Mouse (Mus musculus) liver, embryonic 14.5 days (tissue): ENCODE measurements around the gene Tex50. TPM values are rescaled to one million over a fixed set of nuclear protein-coding genes. Genes with fewer than 3 reads are reported as not detected.

Experiments used
- ATAC-seq: fragments of 200-750 bp; cut with Nextera tagmentation; 2 replicates; pipeline ENCODE4 v1.8.0; 2017; ENCODE audit warnings: moderate number of reproducible peaks, mild to moderate bottlenecking, moderate library complexity; ENCODE audit not compliant: insufficient read depth
- DNase-seq, 3 experiments: peaks; one replicate each; pipeline ENCODE4 v3.0.0-alpha.2; 2012 to 2013; ENCODE audit warnings: low read depth in 3 of 3, low spot score in 3 of 3
- H3K27ac ChIP-seq: fragments of 300-500 bp; sonication (generic); 2 replicates; pipeline ENCODE4 v1.5.1; 2014; ENCODE audit warnings: moderate library complexity, mild to moderate bottlenecking, control low read depth, inconsistent platforms
- H3K27me3 ChIP-seq: fragments of 300-500 bp; sonication (generic); 2 replicates; pipeline ENCODE4 v1.6.1; 2014; ENCODE audit warnings: mild to moderate bottlenecking, low read length, moderate library complexity; ENCODE audit not compliant: control insufficient read depth, insufficient read depth
- H3K36me3 ChIP-seq: fragments of 300-500 bp; sonication (generic); replicated peaks from 2 replicates; pipeline ENCODE4 v1.6.1; 2014; ENCODE audit warnings: low read depth; ENCODE audit not compliant: control insufficient read depth, insufficient read depth
- H3K4me1 ChIP-seq, 2 experiments: fragments of 200-500 bp in 1 of 2; fragments of 300-500 bp in 1 of 2; sonication (generic) in 1 of 2; replicated peaks; 2 replicates each; pipeline ENCODE4 v1.6.1; 2012 to 2014; ENCODE audit warnings: antibody characterized with exemption in 1 of 2, inconsistent platforms in 1 of 2, low read length in 1 of 2; ENCODE audit not compliant: control insufficient read depth in 2 of 2, insufficient read depth in 2 of 2
- H3K4me2 ChIP-seq: fragments of 300-500 bp; sonication (generic); 2 replicates; pipeline ENCODE4 v1.6.1; 2014; ENCODE audit warnings: low read depth, mild to moderate bottlenecking, control low read depth, moderate library complexity
- H3K4me3 ChIP-seq, 2 experiments: fragments of 200-500 bp in 1 of 2; fragments of 300-500 bp in 1 of 2; sonication (generic) in 1 of 2; 2 replicates each; pipeline ENCODE4 v1.5.1; 2012 to 2014; ENCODE audit warnings: low read depth in 2 of 2, low read length in 2 of 2, mild to moderate bottlenecking in 2 of 2, control low read depth in 1 of 2, inconsistent platforms in 1 of 2, moderate library complexity in 1 of 2; ENCODE audit not compliant: insufficient read depth in 1 of 2
- H3K9ac ChIP-seq: fragments of 300-500 bp; sonication (generic); replicated peaks from 2 replicates; pipeline ENCODE4 v1.6.1; 2014; ENCODE audit warnings: mild to moderate bottlenecking, control low read depth, moderate library complexity
- H3K9me3 ChIP-seq: fragments of 300-500 bp; sonication (generic); 2 replicates; pipeline ENCODE4 v1.6.1; 2016; ENCODE audit warnings: low read length, mixed read lengths; ENCODE audit not compliant: control insufficient read depth
- CTCF ChIP-seq: IDR thresholded peaks from 2 replicates; pipeline ENCODE4 v1.5.1; 2016; ENCODE audit warnings: antibody characterized with exemption, low read depth, control low read depth
- EP300 ChIP-seq: IDR thresholded peaks from 2 replicates; pipeline ENCODE4 v1.6.1; 2016; ENCODE audit warnings: antibody characterized with exemption, low read depth
- WGBS: fragments of 180-500 bp; shearing (Covaris S2); extraction: QIAGEN DNeasy Blood & Tissue Kit; methylation state at CpG from one replicate; pipeline ENCODE4 v1.1.7; 2014; ENCODE audit not compliant: insufficient replicate concordance; 5-methylcytosine and 5-hydroxymethylcytosine counted together
- polyA plus RNA-seq, 2 experiments: library from polyadenylated mRNA; depleted of rRNA in 1 of 2; stranded (reverse) in 1 of 2; unstranded in 1 of 2; fragments of >200 nt; fragmentation: Nextera tagmentation in 1 of 2; extraction: Ambion mirVana in 1 of 2; gene quantifications; 2 replicates each; pipeline versions ENCODE4 v1.2.1 to v1.2.3; 2012 to 2014

Tex50 gene
- polyA plus RNA-seq, 2 experiments = not detected

DNA sequence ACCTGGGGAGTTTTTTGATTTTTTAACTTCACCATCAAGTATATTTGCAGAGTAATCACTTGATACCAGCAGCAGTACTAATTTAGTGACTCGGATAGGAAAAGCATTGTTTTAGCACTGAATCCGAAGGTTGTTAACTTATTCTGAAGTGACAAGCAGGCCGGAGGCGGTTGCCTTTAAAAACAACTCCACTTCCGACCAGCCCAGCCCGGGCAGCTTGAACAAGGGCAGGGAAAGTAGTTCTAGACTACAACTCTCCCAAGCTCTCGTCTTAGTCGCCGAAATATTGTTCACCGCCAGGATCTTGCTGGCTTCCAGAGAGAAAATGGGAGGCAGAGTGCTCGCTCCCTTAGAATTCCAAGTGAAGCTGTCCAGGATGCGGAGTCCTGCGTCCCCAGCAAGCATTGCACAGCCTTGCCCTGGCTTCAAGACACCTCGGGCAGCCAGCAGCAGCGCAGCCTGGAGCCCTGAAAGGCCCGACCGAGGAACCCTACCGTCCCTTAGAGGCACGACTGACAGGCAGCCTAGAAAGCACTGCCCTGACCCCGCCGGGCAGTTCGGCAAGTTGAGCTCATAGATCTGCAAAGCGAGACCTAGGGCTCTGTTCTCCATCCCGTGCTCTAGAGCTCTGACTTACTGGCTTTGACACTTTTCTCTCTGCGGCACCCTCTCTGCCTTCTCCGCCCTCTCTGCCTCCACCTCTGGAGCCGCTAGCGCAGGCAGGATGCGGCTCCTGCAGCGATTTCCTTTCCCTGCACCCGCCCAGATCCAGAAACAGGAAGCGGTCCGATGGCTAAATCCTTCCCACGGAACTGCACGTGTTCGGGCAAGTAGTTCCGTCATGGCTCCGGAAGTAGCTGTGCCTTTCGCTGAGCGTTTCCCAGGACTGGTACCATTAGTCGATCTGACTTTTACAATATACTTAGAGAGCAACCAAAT, 28.1 kb downstream of the Tex50 start, which contains the start of gene Klhl20:
TSS of gene Klhl20 (minus strand) at position 786 of the 939 bp plus-strand sequence.
- DNase-seq = peak; percentile 90 to 93 (median 93)
- TF ChIP-seq EP300 = 0 out of 2 replicates have a peak, but pooled peaks have one; percentile 36
- TF ChIP-seq CTCF = peak; percentile 35; the same call in 1 of the 2 replicates
- H3K4me2 ChIP-seq = peak within 1 kb of the TSS; percentile 83

GRCm38 (mm10) chr1:161126461-161126860, 32.7 kb downstream of the Tex50 start:
- no peaks in the 10 kb centered on the region for H3K36me3 ChIP-seq
- no peaks in the 10 kb centered on the region for H3K27me3 ChIP-seq
- H3K4me2 ChIP-seq = no peak overlapping the region
- peaks cover 0 to 2% of the 10 kb centered on the region in 2 experiments; a peak in 2 of 4 replicates for H3K4me1 ChIP-seq
- ATAC-seq = no peak
- TF ChIP-seq EP300 (no peak), CTCF (no peak)
- no peak overlapping the region for H3K27ac ChIP-seq
- DNase-seq = no peak
- no peak overlapping the region for H3K9ac ChIP-seq
- 73% methylated on average over 1 of the region's 1 CpGs for WGBS
- H3K9me3 ChIP-seq = no peaks in the 10 kb centered on the region
- no peak overlapping the region for H3K4me3 ChIP-seq

More for the DNA sequence above, 28.1 kb downstream of the Tex50 start, which contains the start of gene Klhl20:
- Histone ChIP-seq H3K27ac (peak within 1 kb of the TSS; percentile 17), H3K4me1 (peaks cover 0 to 2% of the 10 kb centered on the region in 2 experiments; a peak in 3 of 4 replicates), H3K27me3 (no peaks in the 10 kb centered on the region; the same call in 1 of the 2 replicates), H3K9me3 (no peaks in the 10 kb centered on the region), H3K36me3 (no peaks in the 10 kb centered on the region), H3K9ac (peak within 1 kb of the TSS; percentile 76), H3K4me3 (peak within 1 kb of the TSS; percentile 78 to 96)
- WGBS = under 1% methylated on average over 41 of the region's 41 CpGs
- peak; percentile 97 for ATAC-seq

DNA sequence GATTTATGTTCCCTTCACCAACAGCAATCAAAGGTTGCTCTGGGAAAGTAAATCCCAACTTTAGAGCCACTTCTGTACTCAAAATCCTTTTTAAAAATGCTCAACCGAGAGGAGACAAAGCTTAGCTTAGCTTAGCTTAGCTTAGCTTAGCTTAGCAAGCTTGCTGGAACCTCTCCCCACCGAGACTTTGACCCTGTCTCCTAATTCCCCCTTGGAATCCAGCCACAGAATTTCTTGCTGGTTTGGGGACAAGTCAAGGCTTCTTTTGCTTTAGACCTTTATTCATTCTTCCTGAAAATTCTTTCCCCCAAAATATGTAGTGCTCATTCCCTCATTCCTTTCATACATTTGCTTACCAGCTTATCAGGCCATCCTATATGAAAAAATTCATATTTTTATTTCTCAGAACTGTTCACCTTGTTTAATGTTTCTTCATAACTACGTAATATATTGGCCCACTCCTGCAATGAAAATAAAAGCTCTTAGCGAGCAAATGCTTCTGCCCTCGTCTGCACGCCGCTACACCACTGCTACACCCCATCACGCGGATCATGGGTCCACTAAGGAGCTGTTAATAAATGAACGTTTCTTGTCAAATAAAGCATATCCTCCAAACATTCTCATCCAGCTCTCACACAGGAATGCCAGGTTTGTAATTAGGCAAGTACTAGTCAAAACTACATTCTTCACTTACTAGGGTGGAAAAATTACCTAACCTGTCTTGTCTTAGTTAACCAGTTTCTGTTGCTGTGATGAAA, 36.3 kb downstream of the Tex50 start:
- H3K4me3 ChIP-seq = no peak overlapping the region
- no peak overlapping the region for H3K27ac ChIP-seq
- DNase-seq (no peak), ATAC-seq (no peak)
- H3K9me3 ChIP-seq = no peaks in the 10 kb centered on the region
- H3K9ac ChIP-seq = no peak overlapping the region
- TF ChIP-seq CTCF (no peak), EP300 (no peak)
- H3K36me3 ChIP-seq = no peaks in the 10 kb centered on the region
- no peak overlapping the region for H3K4me2 ChIP-seq
- 82% methylated on average over 10 of the region's 10 CpGs for WGBS
- no peaks in the 10 kb centered on the region for H3K27me3 ChIP-seq
- H3K4me1 ChIP-seq = no peaks in the 10 kb centered on the region

GRCm38 (mm10) chr1:161114591-161114990, 44.5 kb downstream of the Tex50 start:
- H3K36me3 ChIP-seq = no peaks in the 10 kb centered on the region
- H3K9ac ChIP-seq = no peak overlapping the region
- H3K27ac ChIP-seq = no peak overlapping the region
- no peaks in the 10 kb centered on the region for H3K27me3 ChIP-seq
- no peaks in the 10 kb centered on the region for H3K9me3 ChIP-seq
- no peak overlapping the region for H3K4me2 ChIP-seq
- no peaks in the 10 kb centered on the region; a peak in 1 of 4 replicates for H3K4me1 ChIP-seq
- H3K4me3 ChIP-seq = no peak overlapping the region
- ATAC-seq (no peak), DNase-seq (no peak)
- TF ChIP-seq CTCF = no peak
- no peak for TF ChIP-seq EP300
